Mouse (Mus musculus) embryonic facial prominence, embryonic 14.5 days (tissue): ENCODE results near the gene Dusp23. TPM values are rescaled to one million over a fixed set of nuclear protein-coding genes. Genes with fewer than 3 reads are reported as not detected.

Experiments
- ATAC-seq: fragments of 200-750 bp; cut with Nextera tagmentation; 2 replicates; pipeline ENCODE4 v1.8.0; 2017; ENCODE audit warnings: low read depth, moderate number of reproducible peaks, moderate TSS enrichment
- DNase-seq: peaks from one replicate; pipeline ENCODE4 v3.0.0-alpha.2; 2015; ENCODE audit warnings: low spot score
- H3K27ac ChIP-seq: fragments of 300-500 bp; sonication (generic); replicated peaks from 2 replicates; pipeline ENCODE4 v1.5.1; 2014; ENCODE audit warnings: low read depth, mild to moderate bottlenecking, low read length, moderate library complexity
- H3K27me3 ChIP-seq: fragments of 300-500 bp; sonication (generic); replicated peaks from 2 replicates; pipeline ENCODE4 v1.6.1; 2014; ENCODE audit warnings: low read length; ENCODE audit not compliant: control insufficient read depth, insufficient read depth
- H3K36me3 ChIP-seq: fragments of 300-500 bp; sonication (generic); 2 replicates; pipeline ENCODE4 v1.6.1; 2014; ENCODE audit warnings: low read length, mixed read lengths; ENCODE audit not compliant: control insufficient read depth, insufficient read depth
- H3K4me1 ChIP-seq: fragments of 300-500 bp; sonication (generic); 2 replicates; pipeline ENCODE4 v1.6.1; 2014; ENCODE audit warnings: antibody characterized with exemption, low read length; ENCODE audit not compliant: control insufficient read depth, insufficient read depth
- H3K4me2 ChIP-seq: fragments of 300-500 bp; sonication (generic); 2 replicates; pipeline ENCODE4 v1.6.1; 2014; ENCODE audit warnings: low read depth, mild to moderate bottlenecking, low read length, moderate library complexity, mixed read lengths
- H3K4me3 ChIP-seq: fragments of 300-500 bp; sonication (generic); 2 replicates; pipeline ENCODE4 v1.5.1; 2014; ENCODE audit warnings: low read depth, mild to moderate bottlenecking, low read length
- H3K9ac ChIP-seq: fragments of 300-500 bp; sonication (generic); 2 replicates; pipeline ENCODE4 v1.6.1; 2014; ENCODE audit warnings: low read depth, mild to moderate bottlenecking, low read length, moderate library complexity, mixed read lengths
- H3K9me3 ChIP-seq: fragments of 300-500 bp; sonication (generic); 2 replicates; pipeline ENCODE4 v1.6.1; 2016; ENCODE audit warnings: low read length; ENCODE audit not compliant: control insufficient read depth
- WGBS: fragments of 180-500 bp; shearing (Covaris S2); extraction: QIAGEN DNeasy Blood & Tissue Kit; methylation state at CpG from one replicate; pipeline ENCODE4 v1.1.7; 2014; 5-methylcytosine and 5-hydroxymethylcytosine counted together
- polyA plus RNA-seq: library from polyadenylated mRNA; unstranded; fragments of >200 nt; fragmentation: Nextera tagmentation; extraction: Ambion mirVana; gene quantifications from 2 replicates; pipeline ENCODE4 v1.2.1, GENCODE M21; 2014

Dusp23 gene
- 15.7 and 16.0 TPM in 2 replicates for polyA plus RNA-seq

- H3K4me2 ChIP-seq: peak within 1 kb of the TSS; percentile 82
- H3K4me1 ChIP-seq: no peaks in the 10 kb centered on the region; the same call in 1 of the 2 replicates
- H3K9me3 ChIP-seq: no peaks in the 10 kb centered on the region
- peak; percentile 99 for ATAC-seq
- DNase-seq: peak; percentile 98
- H3K4me3 ChIP-seq: peak within 1 kb of the TSS; percentile 77
- H3K9ac ChIP-seq: peak within 1 kb of the TSS; percentile 83
- under 1% methylated on average over 39 of the region's 53 CpGs for WGBS
- peak within 1 kb of the TSS; percentile 86 for H3K27ac ChIP-seq
- no peaks in the 10 kb centered on the region for H3K36me3 ChIP-seq
- H3K27me3 ChIP-seq: no peaks in the 10 kb centered on the region
Observed at GRCm38 (mm10) chr1:172632451-172633326, at the start of gene Dusp23. Gene Dusp23 (minus strand): TSS chr1:172632962.

GRCm38 (mm10) chr1:172680742-172681141 lies 48.0 kb upstream of the Dusp23 start:
- ATAC-seq (peak; percentile 55; the same call in 1 of the 2 replicates), DNase-seq (peak; percentile 53)
- Histone ChIP-seq H3K4me3 (no peak overlapping the region), H3K4me1 (no peaks in the 10 kb centered on the region), H3K4me2 (no peak overlapping the region), H3K9ac (no peak overlapping the region), H3K27me3 (no peaks in the 10 kb centered on the region), H3K36me3 (no peaks in the 10 kb centered on the region), H3K9me3 (no peaks in the 10 kb centered on the region; the same call in 1 of the 2 replicates), H3K27ac (no peak overlapping the region)
- WGBS: 80% methylated on average over 4 of the region's 4 CpGs

- no peaks in the 10 kb centered on the region; the same call in 1 of the 2 replicates for H3K9me3 ChIP-seq
- no peak overlapping the region for H3K4me2 ChIP-seq
- H3K4me1 ChIP-seq: no peaks in the 10 kb centered on the region
- ATAC-seq: no peak
- H3K4me3 ChIP-seq: no peak overlapping the region
- H3K27ac ChIP-seq: no peak overlapping the region
- DNase-seq: no peak
- no peak overlapping the region for H3K9ac ChIP-seq
- H3K27me3 ChIP-seq: no peaks in the 10 kb centered on the region
- 86% methylated on average over 1 of the region's 1 CpGs for WGBS
- no peaks in the 10 kb centered on the region for H3K36me3 ChIP-seq
Observed at GRCm38 (mm10) chr1:172670716-172671115, 38.0 kb upstream of the Dusp23 start.

- H3K4me2 ChIP-seq: no peak overlapping the region
Observed at GRCm38 (mm10) chr1:172667597-172667996, 34.8 kb upstream of the Dusp23 start.

GRCm38 (mm10) chr1:172665457-172665856 lies 32.7 kb upstream of the Dusp23 start:
- Histone ChIP-seq H3K4me3 (no peak overlapping the region), H3K4me2 (no peak overlapping the region), H3K27me3 (no peaks in the 10 kb centered on the region), H3K9me3 (no peaks in the 10 kb centered on the region; the same call in 1 of the 2 replicates), H3K4me1 (no peaks in the 10 kb centered on the region), H3K36me3 (no peaks in the 10 kb centered on the region), H3K27ac (no peak overlapping the region), H3K9ac (no peak overlapping the region)
- no peak for ATAC-seq
- WGBS: 61% methylated on average over 2 of the region's 2 CpGs
- DNase-seq: no peak

More at GRCm38 (mm10) chr1:172667597-172667996, 34.8 kb upstream of the Dusp23 start:
- Histone ChIP-seq H3K27me3 (no peaks in the 10 kb centered on the region), H3K9me3 (no peaks in the 10 kb centered on the region; the same call in 1 of the 2 replicates), H3K27ac (no peak overlapping the region), H3K9ac (no peak overlapping the region), H3K4me1 (no peaks in the 10 kb centered on the region), H3K4me3 (no peak overlapping the region), H3K36me3 (no peaks in the 10 kb centered on the region)
- DNase-seq: no peak
- no peak for ATAC-seq
- 58% methylated on average over 6 of the region's 6 CpGs for WGBS

- no peak overlapping the region for H3K4me2 ChIP-seq
- 81% methylated on average over 8 of the region's 8 CpGs for WGBS
- no peak for DNase-seq
Observed at GRCm38 (mm10) chr1:172659688-172660087, 26.9 kb upstream of the Dusp23 start.

GRCm38 (mm10) chr1:172657266-172657665 lies 24.5 kb upstream of the Dusp23 start:
- no peak overlapping the region for H3K9ac ChIP-seq
- 62% methylated on average over 3 of the region's 3 CpGs for WGBS
- no peaks in the 10 kb centered on the region for H3K27me3 ChIP-seq
- H3K27ac ChIP-seq: no peak overlapping the region
- H3K4me1 ChIP-seq: no peaks in the 10 kb centered on the region
- no peaks in the 10 kb centered on the region for H3K9me3 ChIP-seq
- no peak for ATAC-seq
- no peak overlapping the region for H3K4me2 ChIP-seq
- H3K4me3 ChIP-seq: no peak overlapping the region
- no peaks in the 10 kb centered on the region for H3K36me3 ChIP-seq
- DNase-seq: no peak

More at GRCm38 (mm10) chr1:172659688-172660087, 26.9 kb upstream of the Dusp23 start:
- no peaks in the 10 kb centered on the region for H3K36me3 ChIP-seq
- H3K9me3 ChIP-seq: no peaks in the 10 kb centered on the region
- no peaks in the 10 kb centered on the region for H3K27me3 ChIP-seq
- H3K4me3 ChIP-seq: no peak overlapping the region
- H3K4me1 ChIP-seq: no peaks in the 10 kb centered on the region
- no peak overlapping the region for H3K27ac ChIP-seq
- H3K9ac ChIP-seq: no peak overlapping the region
- no peak for ATAC-seq

GRCm38 (mm10) chr1:172653900-172654299 lies 21.1 kb upstream of the Dusp23 start:
- H3K27me3 ChIP-seq: no peaks in the 10 kb centered on the region
- H3K4me2 ChIP-seq: no peak overlapping the region
- 61% methylated on average over 6 of the region's 6 CpGs for WGBS
- H3K27ac ChIP-seq: no peak overlapping the region
- no peaks in the 10 kb centered on the region for H3K9me3 ChIP-seq
- ATAC-seq (no peak), DNase-seq (no peak)
- H3K4me3 ChIP-seq: no peak overlapping the region
- no peaks in the 10 kb centered on the region for H3K4me1 ChIP-seq
- no peak overlapping the region for H3K9ac ChIP-seq
- no peaks in the 10 kb centered on the region for H3K36me3 ChIP-seq
